In the genomic region with DNA sequence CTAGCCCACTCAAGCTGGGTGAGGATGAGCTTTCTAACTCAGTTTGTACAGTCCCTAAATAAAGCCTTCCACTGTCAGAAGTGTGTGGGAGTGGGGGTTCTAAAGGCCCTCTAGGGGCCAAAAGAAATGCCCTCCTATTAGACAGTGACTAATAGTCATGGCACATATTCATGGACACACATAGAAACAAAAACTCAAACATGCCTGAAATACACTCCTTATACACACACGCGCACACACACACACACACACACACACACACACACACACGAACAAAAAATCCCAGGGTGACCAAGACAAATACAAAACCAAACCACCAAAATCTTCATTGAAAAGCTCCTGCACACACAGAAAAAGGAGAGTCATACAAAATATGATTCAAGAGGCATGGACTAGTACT, we compare ENCODE assay signal across 30 mouse cellular contexts. TPM values are rescaled to one million over a fixed set of nuclear protein-coding genes. Genes with fewer than 3 reads are reported as not detected.
DNase-seq lines count a peak whose midpoint lies in the region; ATAC-seq and TF ChIP-seq lines count a peak whose summit lies in the region.
"Had no signal": no experiment of that assay in that cellular context is flagged by ENCODE, and none has a peak within 500 bp of the region (broad histone marks: within the 10 kb centered on the region; RNA-seq: fewer than 3 reads in every experiment).

No protein-coding gene starts in this region.

- TF ChIP-seq POLR2A in limb, embryonic 14.5 days (IDR thresholded peaks at IDR 0.05; ENCODE audit: borderline replicate concordance, extremely low read depth, insufficient read depth, insufficient read length) = no peak

- WGBS in hindbrain, embryonic 10.5 days = 40% methylated on average over 3 of the region's 3 CpGs
- 60% methylated on average over 3 of the region's 3 CpGs for WGBS in hindbrain, embryonic 16.5 days
- 59% methylated on average over 3 of the region's 3 CpGs for WGBS in kidney, postnatal 0 days
- WGBS in embryonic facial prominence, embryonic 11.5 days = 56% methylated on average over 3 of the region's 3 CpGs
- WGBS in limb, embryonic 14.5 days = 67% methylated on average over 3 of the region's 3 CpGs

- no peaks in the 10 kb centered on the region for H3K9me3 ChIP-seq in hindbrain, embryonic 10.5 days
- H3K9me3 ChIP-seq in hindbrain, embryonic 16.5 days (ENCODE audit: control insufficient read depth, low read length) = no peaks in the 10 kb centered on the region; the same call in 1 of the 2 replicates
- H3K9me3 ChIP-seq in kidney, postnatal 0 days (replicated peaks; ENCODE audit: low read length) = no peaks in the 10 kb centered on the region
- no peaks in the 10 kb centered on the region for H3K9me3 ChIP-seq in embryonic facial prominence, embryonic 11.5 days (replicated peaks; ENCODE audit: control insufficient read depth, low read length)
- H3K9me3 ChIP-seq in limb, embryonic 14.5 days (ENCODE audit: control insufficient read depth, low read length) = no peaks in the 10 kb centered on the region
- H3K9me3 ChIP-seq: forebrain, embryonic 13.5 days; heart, embryonic 10.5 days had no signal

- no peak overlapping the region for H3K4me2 ChIP-seq in hindbrain, embryonic 16.5 days (ENCODE audit: low read length)
- peak overlapping the region; percentile 82 for H3K4me2 ChIP-seq in kidney, postnatal 0 days (ENCODE audit: low read length)
- H3K4me2 ChIP-seq in embryonic facial prominence, embryonic 11.5 days (ENCODE audit: low read depth, low read length) = peak overlapping the region; percentile 76
- H3K4me2 ChIP-seq in limb, embryonic 14.5 days (replicated peaks; ENCODE audit: low read depth, low read length, severe bottlenecking) = 0 out of 2 replicates have a peak overlapping the region, but pooled peaks have one; percentile 21
- H3K4me2 ChIP-seq: forebrain, embryonic 13.5 days; lung, embryonic 14.5 days had no signal

- H3K36me3 ChIP-seq in hindbrain, embryonic 10.5 days = no peaks in the 10 kb centered on the region
- no peaks in the 10 kb centered on the region for H3K36me3 ChIP-seq in hindbrain, embryonic 16.5 days (ENCODE audit: control insufficient read depth, insufficient read depth, low read length)
- H3K36me3 ChIP-seq in kidney, postnatal 0 days (ENCODE audit: insufficient read depth, low read length) = no peaks in the 10 kb centered on the region
- no peaks in the 10 kb centered on the region for H3K36me3 ChIP-seq in embryonic facial prominence, embryonic 11.5 days (replicated peaks; ENCODE audit: control insufficient read depth, insufficient read depth, low read depth, low read length)
- no peaks in the 10 kb centered on the region for H3K36me3 ChIP-seq in limb, embryonic 14.5 days (ENCODE audit: control insufficient read depth, insufficient read depth, low read length)
- H3K36me3 ChIP-seq: heart, embryonic 10.5 days had no signal

- no peak for DNase-seq in hindbrain, embryonic 10.5 days (ENCODE audit: low spot score)
- DNase-seq in kidney, postnatal 0 days (ENCODE audit: low spot score) = no peak
- DNase-seq in kidney, adult 8-10 months = no peak
- DNase-seq in embryonic facial prominence, embryonic 11.5 days (ENCODE audit: low spot score) = no peak
- DNase-seq in limb, embryonic 14.5 days (ENCODE audit: low spot score) = no peak
- DNase-seq in heart, adult 8-10 months (ENCODE audit: low spot score) = no peak
- DNase-seq: adrenal gland, postnatal 10 days; cerebellum, adult 18-20 months; cerebellum, postnatal 25 days; gastrocnemius, adult 2 months; kidney, adult 9 months; left cerebral cortex, postnatal 4 days; lung, embryonic 14.5 days; lung, postnatal 4 days; thymus, adult 2 months; thymus, postnatal 4 days had no signal

- ATAC-seq in hindbrain, embryonic 16.5 days = no peak
- ATAC-seq in kidney, postnatal 0 days (replicated peaks; ENCODE audit: low FRiP score, low read depth) = no peak
- no peak for ATAC-seq in embryonic facial prominence, embryonic 11.5 days (replicated peaks; ENCODE audit: insufficient number of reproducible peaks, low FRiP score, low TSS enrichment, low read depth)
- no peak for ATAC-seq in limb, embryonic 14.5 days (ENCODE audit: low FRiP score, low read depth)
- ATAC-seq: forebrain, embryonic 13.5 days had no signal

- H3K9ac ChIP-seq in hindbrain, embryonic 16.5 days (ENCODE audit: low read depth, low read length) = no peak overlapping the region
- no peak overlapping the region for H3K9ac ChIP-seq in kidney, postnatal 0 days (ENCODE audit: low read depth, low read length)
- H3K9ac ChIP-seq in embryonic facial prominence, embryonic 11.5 days (replicated peaks; ENCODE audit: low read length) = 0 out of 2 replicates have a peak overlapping the region, but pooled peaks have one; percentile 65
- H3K9ac ChIP-seq in limb, embryonic 14.5 days (ENCODE audit: low read depth, low read length, severe bottlenecking) = no peak overlapping the region
- H3K9ac ChIP-seq: forebrain, embryonic 13.5 days; liver, embryonic 14.5 days; lung, embryonic 14.5 days had no signal

- TF ChIP-seq CTCF in kidney, postnatal 0 days (IDR thresholded peaks at IDR 0.05; ENCODE audit: low read depth) = no peak

- H3K27me3 ChIP-seq in hindbrain, embryonic 10.5 days (ENCODE audit: insufficient read depth, poor library complexity, severe bottlenecking) = peaks cover 100% of the 10 kb centered on the region
- H3K27me3 ChIP-seq in hindbrain, embryonic 16.5 days (replicated peaks; ENCODE audit: control insufficient read depth, insufficient read depth, low read length) = peaks cover 54% of the 10 kb centered on the region
- peaks cover 24% of the 10 kb centered on the region; the same call in 1 of the 2 replicates for H3K27me3 ChIP-seq in kidney, postnatal 0 days (ENCODE audit: insufficient read depth, low read length)
- H3K27me3 ChIP-seq in embryonic facial prominence, embryonic 11.5 days (ENCODE audit: control insufficient read depth, insufficient read depth, low read length) = peaks cover 53% of the 10 kb centered on the region
- H3K27me3 ChIP-seq in limb, embryonic 14.5 days (ENCODE audit: control insufficient read depth, insufficient read depth, low read length) = peaks cover 99% of the 10 kb centered on the region

- H3K4me1 ChIP-seq in hindbrain, embryonic 10.5 days (replicated peaks) = peaks cover 63% of the 10 kb centered on the region
- H3K4me1 ChIP-seq in hindbrain, embryonic 16.5 days (ENCODE audit: control insufficient read depth, insufficient read depth, low read depth, low read length) = peaks cover 15% of the 10 kb centered on the region
- H3K4me1 ChIP-seq in kidney, postnatal 0 days (replicated peaks; ENCODE audit: insufficient read depth, low read length) = peaks cover 11% of the 10 kb centered on the region; the same call in 1 of the 2 replicates
- no peaks in the 10 kb centered on the region for H3K4me1 ChIP-seq in embryonic facial prominence, embryonic 11.5 days (ENCODE audit: control insufficient read depth, insufficient read depth, low read length)
- H3K4me1 ChIP-seq in limb, embryonic 14.5 days (ENCODE audit: control insufficient read depth, insufficient read depth, low read length) = 0 out of 2 replicates have a peak, but pooled peaks cover 6% of the 10 kb centered on the region

- H3K27ac ChIP-seq in hindbrain, embryonic 10.5 days = no peak overlapping the region
- no peak overlapping the region for H3K27ac ChIP-seq in hindbrain, embryonic 16.5 days (ENCODE audit: low read depth, low read length)
- no peak overlapping the region for H3K27ac ChIP-seq in kidney, postnatal 0 days
- H3K27ac ChIP-seq in embryonic facial prominence, embryonic 11.5 days (replicated peaks; ENCODE audit: low read depth, low read length) = no peak overlapping the region
- H3K27ac ChIP-seq in limb, embryonic 14.5 days (replicated peaks; ENCODE audit: low read depth, low read length) = no peak overlapping the region
- H3K27ac ChIP-seq: forebrain, embryonic 13.5 days; gastrocnemius, adult 2 months; heart, embryonic 10.5 days; liver, embryonic 14.5 days; stomach, postnatal 0 days had no signal

- H3K4me3 ChIP-seq in hindbrain, embryonic 10.5 days = peak overlapping the region; percentile 59; the same call in 1 of the 2 replicates
- no peak overlapping the region for H3K4me3 ChIP-seq in hindbrain, embryonic 16.5 days (ENCODE audit: low read length)
- peak overlapping the region; percentile 68 for H3K4me3 ChIP-seq in kidney, postnatal 0 days (replicated peaks; ENCODE audit: low read depth, low read length)
- peak overlapping the region; percentile 63 for H3K4me3 ChIP-seq in embryonic facial prominence, embryonic 11.5 days (ENCODE audit: low read depth, low read length)
- H3K4me3 ChIP-seq in limb, embryonic 14.5 days (replicated peaks; ENCODE audit: low read length) = peak overlapping the region; percentile 57
- H3K4me3 ChIP-seq: forebrain, embryonic 13.5 days; gastrocnemius, adult 2 months had no signal

RNA-seq across cellular contexts. Expression of a gene that starts 3.2 kb away (rescaled TPM):
- polyA plus RNA-seq in hindbrain, embryonic 10.5 days (2016; fragmentation: Nextera tagmentation; extraction: Ambion mirVana) = 2.2 and 3.1 TPM in 2 replicates
- polyA plus RNA-seq in hindbrain, embryonic 16.5 days (2015; fragmentation: Nextera tagmentation; extraction: Ambion mirVana) = 0.05 and 0.07 TPM in 2 replicates
- polyA plus RNA-seq in kidney, postnatal 0 days (2015; fragmentation: Nextera tagmentation; extraction: Ambion mirVana) = 3.9 and 6.3 TPM in 2 replicates
- polyA plus RNA-seq in embryonic facial prominence, embryonic 11.5 days (2014; fragmentation: Nextera tagmentation; extraction: Ambion mirVana) = 2.7 and 3.6 TPM in 2 replicates
- polyA plus RNA-seq in limb, embryonic 14.5 days (2012; rRNA removed) = 3.9 and 6.6 TPM in 2 replicates
- 1.2 and 1.5 TPM in 2 replicates for polyA plus RNA-seq in limb, embryonic 14.5 days (2014; fragmentation: Nextera tagmentation; extraction: Ambion mirVana)
- total RNA-seq in heart, adult 8-10 months (2022) = under 1 TPM; 0.16 to 0.38 (median 0.22) TPM
- polyA plus RNA-seq: heart, embryonic 16.5 days; stomach, postnatal 0 days had no signal

RNA-seq across cellular contexts. Expression of a gene that starts 20.3 kb away (rescaled TPM):
- polyA plus RNA-seq in hindbrain, embryonic 10.5 days (2016; fragmentation: Nextera tagmentation; extraction: Ambion mirVana) = 0.18 and 0.51 TPM in 2 replicates
- not detected in 2 replicates for polyA plus RNA-seq in hindbrain, embryonic 16.5 days (2015; fragmentation: Nextera tagmentation; extraction: Ambion mirVana)
- polyA plus RNA-seq in kidney, postnatal 0 days (2015; fragmentation: Nextera tagmentation; extraction: Ambion mirVana) = not detected in 2 replicates
- 1.1 and 3.1 TPM in 2 replicates for polyA plus RNA-seq in embryonic facial prominence, embryonic 11.5 days (2014; fragmentation: Nextera tagmentation; extraction: Ambion mirVana)
- polyA plus RNA-seq in limb, embryonic 14.5 days (2012; rRNA removed) = not detected in 2 replicates
- not detected in 2 replicates for polyA plus RNA-seq in limb, embryonic 14.5 days (2014; fragmentation: Nextera tagmentation; extraction: Ambion mirVana)
- total RNA-seq in heart, adult 8-10 months (2022) = not detected
- total RNA-seq: adrenal gland, postnatal 10 days; gastrocnemius, adult 2 months; hematopoietic stem cell, adult 5-6 weeks; layer of hippocampus, adult 18-20 months; layer of hippocampus, postnatal 14 days; left cerebral cortex, adult 8-10 months; left cerebral cortex, postnatal 4 days; megakaryocyte-erythroid progenitor cell, adult 5-6 weeks had no signal
- polyA plus RNA-seq: forebrain, embryonic 13.5 days; gonadal fat pad, adult 2 months; heart, embryonic 10.5 days; heart, embryonic 16.5 days; liver, embryonic 14.5 days; lung, embryonic 14.5 days; neural tube, embryonic 11.5 days; small intestine, adult 2 months; stomach, postnatal 0 days had no signal
